Mouse (Mus musculus): Measurements from ENCODE around the gene Bdh1.

Bdh1 gene

GRCm38 (mm10) chr16:31422000-31422399, at the start of gene Bdh1:
Gene Bdh1, plus strand, starts transcription at chr16:31422280.
- TF ChIP-seq GATA4 (IDR thresholded peaks at IDR 0.05; ENCODE audit: insufficient replicate concordance, low read length) = peak; percentile 5; the same call in 1 of the 2 replicates

- TF ChIP-seq GATA4 (IDR thresholded peaks at IDR 0.05; ENCODE audit: insufficient replicate concordance, low read length) = no peak
Observed at GRCm38 (mm10) chr16:31399231-31399630, 22.8 kb upstream of the Bdh1 start.

GRCm38 (mm10) chr16:31400908-31401692, 21.0 kb upstream of the Bdh1 start:
- TF ChIP-seq GATA4 (IDR thresholded peaks at IDR 0.05; ENCODE audit: insufficient replicate concordance, low read length) = no peak

GRCm38 (mm10) chr16:31402096-31402495, 20.0 kb upstream of the Bdh1 start:
- no peak for TF ChIP-seq GATA4 (IDR thresholded peaks at IDR 0.05; ENCODE audit: insufficient replicate concordance, low read length)

GRCm38 (mm10) chr16:31403971-31404370, 18.1 kb upstream of the Bdh1 start:
- no peak for TF ChIP-seq GATA4 (IDR thresholded peaks at IDR 0.05; ENCODE audit: insufficient replicate concordance, low read length)

- TF ChIP-seq GATA4 (IDR thresholded peaks at IDR 0.05; ENCODE audit: insufficient replicate concordance, low read length) = no peak
Observed at GRCm38 (mm10) chr16:31405040-31405439, 17.0 kb upstream of the Bdh1 start.

GRCm38 (mm10) chr16:31407872-31408271, 14.2 kb upstream of the Bdh1 start:
- TF ChIP-seq GATA4 (IDR thresholded peaks at IDR 0.05; ENCODE audit: insufficient replicate concordance, low read length) = no peak

- TF ChIP-seq GATA4 (IDR thresholded peaks at IDR 0.05; ENCODE audit: insufficient replicate concordance, low read length) = no peak
Observed at GRCm38 (mm10) chr16:31410969-31411368, 11.1 kb upstream of the Bdh1 start.

- peak; percentile 53; the same call in 1 of the 2 replicates for TF ChIP-seq GATA4 (IDR thresholded peaks at IDR 0.05; ENCODE audit: insufficient replicate concordance, low read length)
Observed at GRCm38 (mm10) chr16:31412321-31412720, 9.8 kb upstream of the Bdh1 start.

- TF ChIP-seq GATA4 (IDR thresholded peaks at IDR 0.05; ENCODE audit: insufficient replicate concordance, low read length) = no peak
Observed at GRCm38 (mm10) chr16:31413777-31414176, 8.3 kb upstream of the Bdh1 start.

- no peak for TF ChIP-seq GATA4 (IDR thresholded peaks at IDR 0.05; ENCODE audit: insufficient replicate concordance, low read length)
Observed at GRCm38 (mm10) chr16:31415885-31416450, 6.1 kb upstream of the Bdh1 start.

- TF ChIP-seq GATA4 (IDR thresholded peaks at IDR 0.05; ENCODE audit: insufficient replicate concordance, low read length) = no peak
Observed at GRCm38 (mm10) chr16:31418704-31419103, 3.4 kb upstream of the Bdh1 start.

- TF ChIP-seq GATA4 (IDR thresholded peaks at IDR 0.05; ENCODE audit: insufficient replicate concordance, low read length) = no peak
Observed at GRCm38 (mm10) chr16:31419457-31419856, 2.6 kb upstream of the Bdh1 start.

GRCm38 (mm10) chr16:31422722-31423121, 642 bp downstream of the Bdh1 start:
- no peak for TF ChIP-seq GATA4 (IDR thresholded peaks at IDR 0.05; ENCODE audit: insufficient replicate concordance, low read length)

GRCm38 (mm10) chr16:31423368-31423767, 1.3 kb downstream of the Bdh1 start:
- no peak for TF ChIP-seq GATA4 (IDR thresholded peaks at IDR 0.05; ENCODE audit: insufficient replicate concordance, low read length)

- no peak for TF ChIP-seq GATA4 (IDR thresholded peaks at IDR 0.05; ENCODE audit: insufficient replicate concordance, low read length)
Observed at GRCm38 (mm10) chr16:31424416-31425187, 2.5 kb downstream of the Bdh1 start.
